Mouse (Mus musculus) megakaryocyte, embryonic 14.5 days (primary cell): ENCODE measurements around the gene Vangl2.

ENCODE experiments used
- FLI1 ChIP-seq: IDR thresholded peaks from 2 replicates; pipeline ENCODE4 v1.6.1; 2012; ENCODE audit warnings: low read length, inconsistent platforms, mixed read lengths
- GATA1 ChIP-seq: IDR thresholded peaks from 3 replicates; pipeline ENCODE4 v1.6.1; 2012; ENCODE audit warnings: mixed read lengths, low read length, inconsistent platforms, borderline replicate concordance

- TF ChIP-seq FLI1, result no peak
- TF ChIP-seq GATA1, result no peak
These were observed 29.3 kb upstream of the Vangl2 start, which contains the start of gene Nhlh1 for GRCm38 (mm10) chr1:172057491-172057921.
